Mouse (Mus musculus): ENCODE data around the gene Camta1. TPM values are rescaled to one million over a fixed set of nuclear protein-coding genes. Genes with fewer than 3 reads are reported as not detected.

The Camta1 gene
- polyA plus RNA-seq, 1 experiment from 2014 or later = 61.9 TPM

- Histone ChIP-seq H3K27me3 (ENCODE audit: control insufficient read depth, insufficient read depth, low read length) (no peaks in the 10 kb centered on the region), H3K4me3 (ENCODE audit: low read depth, low read length) (no peak overlapping the region)
- 75% methylated on average over 4 of the region's 4 CpGs for WGBS
These were observed 389.8 kb downstream of the Camta1 start for GRCm38 (mm10) chr4:151471886-151472285.

GRCm38 (mm10) chr4:151468381-151468780, 393.3 kb downstream of the Camta1 start:
- WGBS = 79% methylated on average over 5 of the region's 5 CpGs
- ATAC-seq (ENCODE audit: low FRiP score, low TSS enrichment) (no peak), DNase-seq (ENCODE audit: low spot score) (no peak)
- no peaks in the 10 kb centered on the region for H3K27me3 ChIP-seq (ENCODE audit: control insufficient read depth, insufficient read depth, low read length)
- H3K9ac ChIP-seq (ENCODE audit: low read length) = no peak overlapping the region
- no peak overlapping the region for H3K4me2 ChIP-seq (replicated peaks; ENCODE audit: low read depth)
- TF ChIP-seq EP300 (optimal IDR thresholded peaks at IDR 0.05) (no peak), CTCF (IDR thresholded peaks at IDR 0.05; ENCODE audit: low read depth) (no peak)
- no peaks in the 10 kb centered on the region for H3K4me1 ChIP-seq (replicated peaks; ENCODE audit: control insufficient read depth, insufficient read depth)
- H3K36me3 ChIP-seq (ENCODE audit: control insufficient read depth, insufficient read depth, low read length) = no peaks in the 10 kb centered on the region
- H3K9me3 ChIP-seq (ENCODE audit: control insufficient read depth, low read length) = no peaks in the 10 kb centered on the region
- H3K27ac ChIP-seq (replicated peaks) = no peak overlapping the region
- no peak overlapping the region for H3K4me3 ChIP-seq (ENCODE audit: low read depth, low read length)

More at GRCm38 (mm10) chr4:151471886-151472285, 389.8 kb downstream of the Camta1 start:
- Histone ChIP-seq H3K4me2 (replicated peaks; ENCODE audit: low read depth) (no peak overlapping the region), H3K9ac (ENCODE audit: low read length) (no peak overlapping the region), H3K9me3 (ENCODE audit: control insufficient read depth, low read length) (no peaks in the 10 kb centered on the region), H3K4me1 (replicated peaks; ENCODE audit: control insufficient read depth, insufficient read depth) (no peaks in the 10 kb centered on the region), H3K27ac (replicated peaks) (no peak overlapping the region), H3K36me3 (ENCODE audit: control insufficient read depth, insufficient read depth, low read length) (no peaks in the 10 kb centered on the region)
- no peak for DNase-seq (ENCODE audit: low spot score)
- no peak for TF ChIP-seq CTCF (IDR thresholded peaks at IDR 0.05; ENCODE audit: low read depth)
- TF ChIP-seq EP300 (optimal IDR thresholded peaks at IDR 0.05) = no peak
- no peak for ATAC-seq (ENCODE audit: low FRiP score, low TSS enrichment)

GRCm38 (mm10) chr4:151458686-151459085, 403.0 kb downstream of the Camta1 start:
- ATAC-seq (ENCODE audit: low FRiP score, low TSS enrichment) (no peak), DNase-seq (ENCODE audit: low spot score) (no peak)
- H3K27ac ChIP-seq (replicated peaks) = no peak overlapping the region
- H3K4me3 ChIP-seq (ENCODE audit: low read depth, low read length) = no peak overlapping the region
- no peaks in the 10 kb centered on the region for H3K36me3 ChIP-seq (ENCODE audit: control insufficient read depth, insufficient read depth, low read length)
- H3K4me1 ChIP-seq (replicated peaks; ENCODE audit: control insufficient read depth, insufficient read depth) = no peaks in the 10 kb centered on the region
- WGBS = 79% methylated on average over 11 of the region's 11 CpGs
- H3K9me3 ChIP-seq (ENCODE audit: control insufficient read depth, low read length) = no peaks in the 10 kb centered on the region
- no peak overlapping the region for H3K4me2 ChIP-seq (replicated peaks; ENCODE audit: low read depth)
- TF ChIP-seq EP300 (optimal IDR thresholded peaks at IDR 0.05) = no peak
- TF ChIP-seq CTCF (IDR thresholded peaks at IDR 0.05; ENCODE audit: low read depth) = no peak
- no peak overlapping the region for H3K9ac ChIP-seq (ENCODE audit: low read length)
- no peaks in the 10 kb centered on the region for H3K27me3 ChIP-seq (ENCODE audit: control insufficient read depth, insufficient read depth, low read length)

- no peak overlapping the region for H3K27ac ChIP-seq (replicated peaks)
- ATAC-seq (ENCODE audit: low FRiP score, low TSS enrichment) = no peak
- WGBS = 86% methylated on average over 3 of the region's 3 CpGs
These were observed 407.1 kb downstream of the Camta1 start for GRCm38 (mm10) chr4:151454611-151455010.

GRCm38 (mm10) chr4:151454065-151454464, 407.6 kb downstream of the Camta1 start:
- Histone ChIP-seq H3K27ac (replicated peaks) (no peak overlapping the region), H3K4me3 (ENCODE audit: low read depth, low read length) (no peak overlapping the region), H3K9ac (ENCODE audit: low read length) (no peak overlapping the region), H3K27me3 (ENCODE audit: control insufficient read depth, insufficient read depth, low read length) (no peaks in the 10 kb centered on the region), H3K4me1 (replicated peaks; ENCODE audit: control insufficient read depth, insufficient read depth) (no peaks in the 10 kb centered on the region), H3K9me3 (ENCODE audit: control insufficient read depth, low read length) (no peaks in the 10 kb centered on the region), H3K36me3 (ENCODE audit: control insufficient read depth, insufficient read depth, low read length) (no peaks in the 10 kb centered on the region), H3K4me2 (replicated peaks; ENCODE audit: low read depth) (no peak overlapping the region)
- ATAC-seq (ENCODE audit: low FRiP score, low TSS enrichment) (no peak), DNase-seq (ENCODE audit: low spot score) (no peak)
- no peak for TF ChIP-seq EP300 (optimal IDR thresholded peaks at IDR 0.05)
- 81% methylated on average over 3 of the region's 3 CpGs for WGBS

More at GRCm38 (mm10) chr4:151454611-151455010, 407.1 kb downstream of the Camta1 start:
- no peak for TF ChIP-seq CTCF (IDR thresholded peaks at IDR 0.05; ENCODE audit: low read depth)
- no peak for TF ChIP-seq EP300 (optimal IDR thresholded peaks at IDR 0.05)
- H3K27me3 ChIP-seq (ENCODE audit: control insufficient read depth, insufficient read depth, low read length) = no peaks in the 10 kb centered on the region
- DNase-seq (ENCODE audit: low spot score) = no peak
- no peak overlapping the region for H3K4me3 ChIP-seq (ENCODE audit: low read depth, low read length)
- H3K36me3 ChIP-seq (ENCODE audit: control insufficient read depth, insufficient read depth, low read length) = no peaks in the 10 kb centered on the region
- no peak overlapping the region for H3K4me2 ChIP-seq (replicated peaks; ENCODE audit: low read depth)
- H3K9me3 ChIP-seq (ENCODE audit: control insufficient read depth, low read length) = no peaks in the 10 kb centered on the region
- no peak overlapping the region for H3K9ac ChIP-seq (ENCODE audit: low read length)
- no peaks in the 10 kb centered on the region for H3K4me1 ChIP-seq (replicated peaks; ENCODE audit: control insufficient read depth, insufficient read depth)

DNA sequence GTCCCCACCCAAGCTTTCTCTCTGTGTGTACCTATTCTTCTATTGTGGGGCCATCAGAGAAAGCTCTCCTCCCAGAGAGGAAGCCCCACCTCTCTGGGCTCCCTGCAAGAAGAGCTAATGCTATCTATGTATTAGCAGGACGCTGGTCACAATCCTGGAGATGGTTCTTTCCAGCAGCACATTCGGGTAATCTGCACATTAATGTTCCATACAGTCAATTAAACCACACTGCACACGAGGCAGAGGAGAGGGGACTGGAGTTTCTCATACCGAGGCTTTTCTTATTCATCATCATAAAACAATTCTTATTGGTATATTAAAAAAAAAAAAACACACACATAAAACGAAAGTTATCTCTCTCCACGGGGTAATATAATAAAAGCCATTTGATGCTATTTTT, 409.8 kb downstream of the Camta1 start:
- Histone ChIP-seq H3K4me3 (ENCODE audit: low read depth, low read length) (no peak overlapping the region), H3K4me2 (replicated peaks; ENCODE audit: low read depth) (no peak overlapping the region), H3K9ac (ENCODE audit: low read length) (no peak overlapping the region), H3K27ac (replicated peaks) (no peak overlapping the region), H3K36me3 (ENCODE audit: control insufficient read depth, insufficient read depth, low read length) (no peaks in the 10 kb centered on the region), H3K4me1 (replicated peaks; ENCODE audit: control insufficient read depth, insufficient read depth) (no peaks in the 10 kb centered on the region), H3K9me3 (ENCODE audit: control insufficient read depth, low read length) (no peaks in the 10 kb centered on the region), H3K27me3 (ENCODE audit: control insufficient read depth, insufficient read depth, low read length) (no peaks in the 10 kb centered on the region)
- DNase-seq (ENCODE audit: low spot score) = no peak
- WGBS = 60% methylated on average over 6 of the region's 6 CpGs
- TF ChIP-seq CTCF (IDR thresholded peaks at IDR 0.05; ENCODE audit: low read depth) (no peak), EP300 (optimal IDR thresholded peaks at IDR 0.05) (no peak)
- ATAC-seq (ENCODE audit: low FRiP score, low TSS enrichment) = no peak

Data from stomach, postnatal 0 days (tissue).